Mouse (Mus musculus): ENCODE data around the gene Cdh1.
"Not testable (repeated sequence)": the region's sequence is repeated elsewhere in the genome, so short reads cannot be mapped to it uniquely, and the experiment has no call there.

Cdh1 gene

GRCm38 (mm10) chr8:106603131-106603819 is at the start of gene Cdh1:
Cdh1 (plus strand) TSS chr8:106603351.
- peak; percentile 15 to 20 for DNase-seq

GRCm38 (mm10) chr8:106554011-106554410 is 49.1 kb upstream of the Cdh1 start:
- DNase-seq, result no peak

GRCm38 (mm10) chr8:106556068-106556645 is 47.0 kb upstream of the Cdh1 start:
- DNase-seq, result no peak

GRCm38 (mm10) chr8:106559844-106560243 is 43.3 kb upstream of the Cdh1 start:
- no peak for DNase-seq

GRCm38 (mm10) chr8:106561097-106561865 is 41.9 kb upstream of the Cdh1 start:
- DNase-seq, result peak; percentile 53 to 55

- peak; percentile 38 to 44 for DNase-seq
Measured at GRCm38 (mm10) chr8:106563691-106564182, 39.4 kb upstream of the Cdh1 start.

- no peak for DNase-seq
Measured at GRCm38 (mm10) chr8:106569006-106569405, 34.1 kb upstream of the Cdh1 start.

GRCm38 (mm10) chr8:106570386-106570785 is 32.8 kb upstream of the Cdh1 start:
- DNase-seq, result no peak

- no peak for DNase-seq
Measured at GRCm38 (mm10) chr8:106571551-106572172, 31.5 kb upstream of the Cdh1 start.

- not testable (repeated sequence) for DNase-seq
Measured at GRCm38 (mm10) chr8:106572175-106572574, 31.0 kb upstream of the Cdh1 start.

- not testable (repeated sequence) for DNase-seq
Measured at GRCm38 (mm10) chr8:106573168-106573567, 30.0 kb upstream of the Cdh1 start, which contains the start of gene Gm10073. Gm10073 (minus strand) TSS chr8:106573461.

GRCm38 (mm10) chr8:106574283-106574682 is 28.9 kb upstream of the Cdh1 start:
- no peak for DNase-seq

GRCm38 (mm10) chr8:106576849-106577555 is 26.1 kb upstream of the Cdh1 start:
- DNase-seq, result no peak

- no peak for DNase-seq
Measured at GRCm38 (mm10) chr8:106579510-106579909, 23.6 kb upstream of the Cdh1 start.

GRCm38 (mm10) chr8:106581344-106582088 is 21.6 kb upstream of the Cdh1 start:
- DNase-seq, result no peak

GRCm38 (mm10) chr8:106584942-106585670 is 18.0 kb upstream of the Cdh1 start:
- DNase-seq, result no peak

- no peak for DNase-seq
Measured at GRCm38 (mm10) chr8:106585671-106586037, 17.5 kb upstream of the Cdh1 start.

- DNase-seq, result no peak
Measured at GRCm38 (mm10) chr8:106586896-106587295, 16.3 kb upstream of the Cdh1 start.

- DNase-seq, result no peak
Measured at GRCm38 (mm10) chr8:106588443-106589431, 14.4 kb upstream of the Cdh1 start.

GRCm38 (mm10) chr8:106592458-106592857 is 10.7 kb upstream of the Cdh1 start:
- no peak for DNase-seq

Data from B cell, adult 2 months (primary cell).